Mouse (Mus musculus) heart, postnatal 0 days (tissue): ENCODE data around the gene Rab26.

Source experiments
- CTCF ChIP-seq: IDR thresholded peaks from 2 replicates; pipeline ENCODE4 v1.5.1; 2016; ENCODE audit warnings: antibody characterized with exemption, control low read depth, low read depth
- EP300 ChIP-seq: IDR thresholded peaks from 2 replicates; pipeline ENCODE4 v1.6.1; 2016; ENCODE audit warnings: antibody characterized with exemption, low read depth

DNA sequence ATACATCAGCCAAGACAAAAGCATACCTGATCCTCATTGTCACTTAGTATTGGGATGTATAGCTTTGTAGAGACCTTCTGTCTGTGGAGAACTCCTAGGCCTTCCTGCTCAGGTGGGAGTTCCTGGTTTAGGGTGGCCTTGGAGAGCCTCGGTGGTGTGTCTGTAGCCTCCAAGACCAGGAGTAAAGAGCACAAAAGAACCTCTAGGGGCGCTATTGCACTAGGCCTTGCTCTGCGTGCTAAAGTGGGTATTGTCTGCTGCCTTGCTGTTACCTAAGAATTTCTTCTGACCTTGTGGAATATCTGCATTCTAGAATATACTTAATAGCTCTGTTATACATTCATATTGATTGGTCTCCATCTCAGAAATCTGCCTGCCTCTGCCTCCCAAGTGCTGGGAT lies 6.4 kb upstream of the Rab26 start:
- TF ChIP-seq CTCF (peak; percentile 70), EP300 (no peak)
